Mouse (Mus musculus): ENCODE measurements at regions not wholly inside any gene's neighbourhood (a gene's known extent, or its start where the extent isn't known, plus 50 kb on each side); places are given as distances from the start of the nearest gene placed in this dataset.

- Histone ChIP-seq H3K4me1 (ENCODE audit: control insufficient read depth, insufficient read depth, low read length) (no peaks in the 10 kb centered on the region), H3K27ac (ENCODE audit: insufficient read depth, low read length) (no peak overlapping the region), H3K4me3 (ENCODE audit: insufficient read depth, low read length) (no peak overlapping the region)
- TF ChIP-seq CTCF (IDR thresholded peaks at IDR 0.05; ENCODE audit: borderline replicate concordance, insufficient read depth, low read length) (no peak), POLR2A (IDR thresholded peaks at IDR 0.05; ENCODE audit: low read depth, low read length) (no peak)
Observed at GRCm38 (mm10) chr10:116655018-116655807, 73.9 kb upstream of the Cnot2 start.

DNA sequence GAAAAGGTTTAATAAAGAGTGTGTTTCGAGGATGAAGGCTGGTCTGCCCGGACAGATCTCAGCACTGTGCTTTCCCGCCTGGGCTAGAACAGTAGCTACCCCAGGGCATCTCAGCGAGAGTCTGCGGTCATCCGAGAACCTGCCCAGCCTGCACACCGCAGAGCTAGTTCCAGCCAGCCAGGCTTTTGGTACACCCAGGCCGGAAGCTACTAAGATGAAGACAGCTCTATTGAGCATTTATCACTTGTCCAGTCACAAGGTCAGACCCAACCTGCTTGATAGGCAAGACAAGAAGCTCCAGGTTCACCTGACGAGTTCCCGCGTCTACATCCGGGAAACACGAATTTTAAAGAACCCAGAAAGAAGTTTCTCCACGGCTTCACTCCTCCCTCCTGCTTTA lies 72.8 kb upstream of the Cnot2 start:
- Histone ChIP-seq H3K4me1 (ENCODE audit: control insufficient read depth, insufficient read depth, low read length) (no peaks in the 10 kb centered on the region), H3K4me3 (ENCODE audit: insufficient read depth, low read length) (no peak overlapping the region), H3K27ac (ENCODE audit: insufficient read depth, low read length) (no peak overlapping the region)
- TF ChIP-seq POLR2A (IDR thresholded peaks at IDR 0.05; ENCODE audit: low read depth, low read length) = no peak
- no peak for TF ChIP-seq CTCF (IDR thresholded peaks at IDR 0.05; ENCODE audit: borderline replicate concordance, insufficient read depth, low read length)

GRCm38 (mm10) chr10:116653511-116653945 lies 72.2 kb upstream of the Cnot2 start:
- no peak overlapping the region for H3K27ac ChIP-seq (ENCODE audit: insufficient read depth, low read length)
- TF ChIP-seq CTCF (IDR thresholded peaks at IDR 0.05; ENCODE audit: borderline replicate concordance, insufficient read depth, low read length) (no peak), POLR2A (IDR thresholded peaks at IDR 0.05; ENCODE audit: low read depth, low read length) (no peak)
- no peaks in the 10 kb centered on the region for H3K4me1 ChIP-seq (ENCODE audit: control insufficient read depth, insufficient read depth, low read length)
- H3K4me3 ChIP-seq (ENCODE audit: insufficient read depth, low read length) = no peak overlapping the region

- H3K4me3 ChIP-seq (ENCODE audit: insufficient read depth, low read length) = no peak overlapping the region
- no peak for TF ChIP-seq CTCF (IDR thresholded peaks at IDR 0.05; ENCODE audit: borderline replicate concordance, insufficient read depth, low read length)
- no peak for TF ChIP-seq POLR2A (IDR thresholded peaks at IDR 0.05; ENCODE audit: low read depth, low read length)
- H3K27ac ChIP-seq (ENCODE audit: insufficient read depth, low read length) = no peak overlapping the region
- H3K4me1 ChIP-seq (ENCODE audit: control insufficient read depth, insufficient read depth, low read length) = no peaks in the 10 kb centered on the region
Observed at GRCm38 (mm10) chr10:116649287-116649686, 68.0 kb upstream of the Cnot2 start.

DNA sequence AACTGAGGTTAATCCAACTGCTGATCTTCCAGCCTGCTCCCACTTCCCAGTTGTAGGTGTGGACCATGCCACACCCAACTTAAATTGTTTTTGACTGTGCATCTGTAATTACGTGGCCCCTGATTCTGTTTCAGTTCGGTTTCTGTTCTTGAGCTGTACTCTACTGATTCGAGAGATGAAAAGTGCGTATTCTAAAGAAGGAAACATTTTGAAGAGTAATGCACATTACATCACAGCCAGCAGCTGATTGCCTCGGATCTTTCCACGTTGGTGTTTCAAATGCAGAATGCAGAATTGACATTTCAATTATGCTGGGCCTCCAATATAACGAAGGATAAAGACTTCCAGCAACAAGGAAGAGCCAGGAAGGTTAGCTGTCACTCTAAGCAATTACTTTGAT lies 64.7 kb upstream of the Cnot2 start:
- Histone ChIP-seq H3K27ac (ENCODE audit: insufficient read depth, low read length) (no peak overlapping the region), H3K4me3 (ENCODE audit: insufficient read depth, low read length) (no peak overlapping the region), H3K4me1 (ENCODE audit: control insufficient read depth, insufficient read depth, low read length) (no peaks in the 10 kb centered on the region)
- TF ChIP-seq POLR2A (IDR thresholded peaks at IDR 0.05; ENCODE audit: low read depth, low read length) = no peak
- no peak for TF ChIP-seq CTCF (IDR thresholded peaks at IDR 0.05; ENCODE audit: borderline replicate concordance, insufficient read depth, low read length)

DNA sequence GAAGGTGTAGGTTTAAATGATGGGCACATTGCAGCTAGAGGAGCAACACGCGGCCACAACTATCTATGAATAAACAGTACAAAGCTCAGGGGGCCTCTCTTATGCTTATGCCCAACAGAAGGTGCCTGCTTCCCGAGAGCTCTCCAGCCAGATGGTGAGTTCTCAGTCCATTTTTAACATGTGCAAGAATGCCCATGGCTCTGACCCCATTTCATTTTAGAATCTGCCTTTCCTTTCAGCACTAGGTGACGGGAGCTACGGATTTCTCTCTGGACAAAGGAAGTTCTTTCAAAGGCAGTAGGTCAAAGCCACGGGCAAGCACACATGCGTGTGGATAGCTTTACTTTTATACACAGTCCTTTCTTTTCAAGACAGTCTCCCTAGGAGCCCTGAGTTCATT lies 64.3 kb upstream of the Cnot2 start:
- H3K4me3 ChIP-seq (ENCODE audit: insufficient read depth, low read length) = no peak overlapping the region
- H3K27ac ChIP-seq (ENCODE audit: insufficient read depth, low read length) = no peak overlapping the region
- no peaks in the 10 kb centered on the region for H3K4me1 ChIP-seq (ENCODE audit: control insufficient read depth, insufficient read depth, low read length)
- no peak for TF ChIP-seq CTCF (IDR thresholded peaks at IDR 0.05; ENCODE audit: borderline replicate concordance, insufficient read depth, low read length)
- TF ChIP-seq POLR2A (IDR thresholded peaks at IDR 0.05; ENCODE audit: low read depth, low read length) = no peak

- TF ChIP-seq CTCF (IDR thresholded peaks at IDR 0.05; ENCODE audit: borderline replicate concordance, insufficient read depth, low read length) (no peak), POLR2A (IDR thresholded peaks at IDR 0.05; ENCODE audit: low read depth, low read length) (no peak)
- H3K27ac ChIP-seq (ENCODE audit: insufficient read depth, low read length) = no peak overlapping the region
Observed at GRCm38 (mm10) chr10:116645108-116645507, 63.8 kb upstream of the Cnot2 start.

More at GRCm38 (mm10) chr10:116645108-116645507, 63.8 kb upstream of the Cnot2 start:
- H3K4me3 ChIP-seq (ENCODE audit: insufficient read depth, low read length) = no peak overlapping the region
- no peaks in the 10 kb centered on the region for H3K4me1 ChIP-seq (ENCODE audit: control insufficient read depth, insufficient read depth, low read length)

Measured in embryonic fibroblast, embryonic 13.5 days (primary cell).